Mouse (Mus musculus) CH12.LX (cell line): ENCODE data around the gene Cap1.

Source experiments
- BHLHE40 ChIP-seq: IDR thresholded peaks from 2 replicates; pipeline ENCODE4 v1.6.1; 2011; ENCODE audit warnings: mild to moderate bottlenecking, low read depth, low read length, improper control_type of control experiment
- CTCF ChIP-seq, 2 experiments: IDR thresholded peaks in 1 of 2; conservative IDR thresholded peaks in 1 of 2; 2 replicates each; pipeline ENCODE4 v1.5.1; 2011 to 2012; ENCODE audit warnings: low read depth in 2 of 2, low read length in 2 of 2, improper control_type of control experiment in 1 of 2, inconsistent platforms in 1 of 2, mild to moderate bottlenecking in 1 of 2, moderate library complexity in 1 of 2
- EP300 ChIP-seq: IDR thresholded peaks from 2 replicates; pipeline ENCODE4 v1.6.1; 2011; ENCODE audit warnings: low read length, improper control_type of control experiment
- HCFC1 ChIP-seq: IDR thresholded peaks from 2 replicates; pipeline ENCODE4 v1.6.1; 2012; ENCODE audit warnings: low read depth, mild to moderate bottlenecking, inconsistent platforms, low read length, improper control_type of control experiment
- KAT2A ChIP-seq: IDR thresholded peaks from 2 replicates; pipeline ENCODE4 v1.6.1; 2012; ENCODE audit warnings: low read length, improper control_type of control experiment, inconsistent platforms; ENCODE audit not compliant: insufficient replicate concordance
- MAX ChIP-seq: IDR thresholded peaks from 2 replicates; pipeline ENCODE4 v1.6.1; 2011; ENCODE audit warnings: low read length, improper control_type of control experiment
- MAZ ChIP-seq: IDR thresholded peaks from 2 replicates; pipeline ENCODE4 v1.6.1; 2012; ENCODE audit warnings: low read depth, mild to moderate bottlenecking, inconsistent platforms, low read length, improper control_type of control experiment, moderate library complexity
- NELFE ChIP-seq: IDR thresholded peaks from 2 replicates; pipeline ENCODE4 v1.6.1; 2011; ENCODE audit warnings: low read depth, low read length, improper control_type of control experiment
- POLR2A ChIP-seq: IDR thresholded peaks from 2 replicates; pipeline ENCODE4 v1.6.1; 2011; ENCODE audit warnings: low read depth, mild to moderate bottlenecking, improper control_type of control experiment, low read length
- POLR2AphosphoS2 ChIP-seq: IDR thresholded peaks from 2 replicates; pipeline ENCODE4 v1.6.1; 2011; ENCODE audit warnings: low read depth, low read length, improper control_type of control experiment
- RAD21 ChIP-seq: IDR thresholded peaks from 2 replicates; pipeline ENCODE4 v1.6.1; 2011; ENCODE audit warnings: low read depth, mild to moderate bottlenecking, low read length, improper control_type of control experiment, moderate library complexity
- TBP ChIP-seq: conservative IDR thresholded peaks from 2 replicates; pipeline ENCODE4 v1.6.1; 2011; ENCODE audit warnings: low read depth, low read length, improper control_type of control experiment
- USF1 ChIP-seq: IDR thresholded peaks from 2 replicates; pipeline ENCODE4 v1.6.1; 2014; ENCODE audit warnings: low read depth, mild to moderate bottlenecking, inconsistent platforms, low read length, improper control_type of control experiment
- ZC3H11A ChIP-seq: IDR thresholded peaks from 2 replicates; pipeline ENCODE4 v1.6.1; 2012; ENCODE audit warnings: low read depth, mild to moderate bottlenecking, inconsistent platforms, low read length, improper control_type of control experiment

DNA sequence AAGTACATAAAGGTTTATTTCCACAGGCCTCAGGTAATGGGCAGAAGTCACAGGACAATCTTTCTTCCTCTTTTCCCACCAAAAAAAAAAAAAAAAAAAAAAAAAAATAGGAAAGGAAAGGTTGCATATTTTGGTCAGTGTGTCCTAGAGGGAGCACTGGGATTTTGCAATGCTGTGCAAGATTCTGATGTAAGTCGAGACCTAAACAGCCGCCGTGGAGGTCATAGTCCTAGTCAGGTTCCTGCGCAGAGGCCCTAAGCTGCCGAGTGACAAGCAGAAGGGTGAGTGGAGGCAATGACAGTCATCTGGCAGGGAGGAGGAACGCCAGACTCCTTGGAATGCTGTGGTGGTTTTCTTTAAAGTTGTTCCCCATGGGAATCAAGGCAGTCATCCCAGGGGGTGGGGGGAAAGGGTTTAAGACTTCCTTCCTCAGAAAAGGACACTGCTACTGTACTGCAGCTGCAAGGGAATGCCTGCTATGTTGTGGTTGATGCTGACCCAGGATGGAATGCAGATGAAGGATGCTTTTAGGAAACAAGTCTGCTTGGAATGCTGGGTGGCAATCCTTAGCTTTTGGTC is 26.7 kb downstream of the Cap1 start:
- TF ChIP-seq POLR2A (no peak), USF1 (no peak), KAT2A (no peak), CTCF (conservative IDR thresholded peaks at IDR 0.05 in 1 of 2, IDR thresholded peaks at IDR 0.05 in 1 of 2; ENCODE audit: low read depth in 2 of 2, low read length in 2 of 2) (no peak), ZC3H11A (no peak), RAD21 (no peak), POLR2AphosphoS2 (no peak), BHLHE40 (no peak), TBP (no peak), EP300 (no peak), MAZ (no peak), NELFE (no peak), HCFC1 (no peak), MAX (no peak)
